Mouse (Mus musculus) bone marrow macrophage, adult 2 months (primary cell): ENCODE data around the gene Zmynd8.

ENCODE experiments used
- CTCF ChIP-seq: IDR thresholded peaks from 2 replicates; pipeline ENCODE4 v1.5.1; 2012; ENCODE audit warnings: low read depth, mild to moderate bottlenecking, low read length, moderate library complexity
- POLR2A ChIP-seq: IDR thresholded peaks from 2 replicates; pipeline ENCODE4 v1.6.1; 2012; ENCODE audit warnings: mild to moderate bottlenecking, low read depth, low read length, borderline replicate concordance

DNA sequence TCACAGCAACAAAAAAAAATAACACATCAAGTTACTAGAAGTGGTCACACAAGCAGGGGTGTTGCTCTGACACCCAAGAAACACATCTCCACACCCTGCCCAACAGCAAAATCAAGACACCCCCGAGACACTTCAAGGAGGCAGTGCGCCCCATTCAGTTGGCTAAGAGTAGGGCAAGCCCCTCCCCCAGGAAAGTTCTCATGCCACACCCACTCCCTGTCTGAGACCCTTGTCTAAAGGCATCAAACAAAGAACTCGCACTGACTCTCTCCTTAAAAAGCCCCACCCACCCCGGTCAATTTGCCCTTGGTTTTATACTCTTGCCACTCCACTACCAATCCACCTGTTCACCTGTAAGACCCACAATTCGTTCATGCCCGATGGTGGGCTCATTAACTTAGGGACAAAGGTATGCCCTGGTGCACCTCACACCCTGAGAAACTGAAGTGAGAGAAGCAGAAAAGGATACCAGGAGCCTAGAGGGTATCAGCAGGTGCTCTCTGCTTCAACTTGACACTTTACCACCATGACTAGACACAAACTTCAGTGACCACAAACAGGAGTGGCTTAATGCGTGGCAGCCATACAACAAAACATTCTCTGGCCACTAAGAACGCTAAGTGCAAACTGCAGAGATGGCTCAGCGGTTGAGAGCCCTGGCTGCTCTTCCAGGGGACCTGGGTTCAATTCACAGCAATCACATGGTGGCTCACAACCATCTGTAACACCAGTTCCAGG is 45.8 kb downstream of the Zmynd8 start:
- no peak for TF ChIP-seq CTCF
- TF ChIP-seq POLR2A, result no peak
